Mouse (Mus musculus) CH12.LX (cell line): ENCODE results near the gene Slc20a1. TPM values are rescaled to one million over a fixed set of nuclear protein-coding genes. Genes with fewer than 3 reads are reported as not detected.
A peak's percentile ranks its signal among the peaks of the same experiment; 100 is the strongest.

Source experiments
- DNase-seq: peaks from one replicate; pipeline ENCODE4 v3.0.0-alpha.2; 2013; ENCODE audit errors: extremely low read depth
- H3K27ac ChIP-seq: 2 replicates; pipeline ENCODE4 v1.5.1; 2012; ENCODE audit warnings: low read depth, mild to moderate bottlenecking, control low read depth, moderate library complexity; ENCODE audit not compliant: insufficient read depth
- H3K27me3 ChIP-seq: replicated peaks from 2 replicates; pipeline ENCODE3; 2012; ENCODE audit warnings: inconsistent platforms
- H3K36me3 ChIP-seq, 2 experiments: replicated peaks in 1 of 2; 2 replicates each; pipeline versions ENCODE3 to v1.6.1; 2012; ENCODE audit warnings: inconsistent platforms in 1 of 2, low read length in 1 of 2, mild to moderate bottlenecking in 1 of 2, mixed read lengths in 1 of 2, moderate library complexity in 1 of 2; ENCODE audit not compliant: control insufficient read depth in 1 of 2, insufficient read depth in 1 of 2
- H3K4me1 ChIP-seq, 2 experiments: 2 replicates each; pipeline ENCODE4 v1.6.1; 2012; ENCODE audit warnings: inconsistent platforms in 1 of 2, moderate library complexity in 1 of 2; ENCODE audit not compliant: insufficient read depth in 2 of 2, control insufficient read depth in 1 of 2
- H3K4me2 ChIP-seq: 2 replicates; pipeline ENCODE4 v1.6.1; 2012; ENCODE audit warnings: low read depth, mild to moderate bottlenecking, control low read depth; ENCODE audit not compliant: poor library complexity, insufficient read depth, severe bottlenecking
- H3K4me3 ChIP-seq, 3 experiments: fragments of 150-350 bp in 1 of 3; sonication (generic) in 1 of 3; replicated peaks in 1 of 3; 2 replicates each; pipeline versions ENCODE3 to v1.5.1; 2011 to 2012; ENCODE audit warnings: low read depth in 2 of 3, low read length in 2 of 3, mild to moderate bottlenecking in 2 of 3, moderate library complexity in 2 of 3, control low read depth in 1 of 3, improper control_type of control experiment in 1 of 3, inconsistent platforms in 1 of 3, mixed read lengths in 1 of 3; ENCODE audit not compliant: poor library complexity in 1 of 3
- H3K79me2 ChIP-seq: replicated peaks from 2 replicates; pipeline ENCODE4 v1.6.1; 2012; ENCODE audit warnings: mild to moderate bottlenecking, moderate library complexity; ENCODE audit not compliant: control insufficient read depth, poor library complexity, insufficient read depth, severe bottlenecking; ENCODE audit errors: extremely low read depth
- H3K9ac ChIP-seq: 2 replicates; pipeline ENCODE4 v1.6.1; 2012; ENCODE audit warnings: low read depth, mild to moderate bottlenecking, control low read depth, moderate library complexity; ENCODE audit not compliant: insufficient read depth
- H3K9me3 ChIP-seq: replicated peaks from 2 replicates; pipeline ENCODE3; 2012; ENCODE audit warnings: low read length, inconsistent platforms, mixed read lengths
- BHLHE40 ChIP-seq: IDR thresholded peaks from 2 replicates; pipeline ENCODE4 v1.6.1; 2011; ENCODE audit warnings: mild to moderate bottlenecking, low read depth, low read length, improper control_type of control experiment
- CHD2 ChIP-seq: IDR thresholded peaks from 2 replicates; pipeline ENCODE4 v1.6.1; 2011; ENCODE audit warnings: low read length, improper control_type of control experiment
- CTCF ChIP-seq, 2 experiments: IDR thresholded peaks in 1 of 2; conservative IDR thresholded peaks in 1 of 2; 2 replicates each; pipeline ENCODE4 v1.5.1; 2011 to 2012; ENCODE audit warnings: low read depth in 2 of 2, low read length in 2 of 2, improper control_type of control experiment in 1 of 2, inconsistent platforms in 1 of 2, mild to moderate bottlenecking in 1 of 2, moderate library complexity in 1 of 2
- E2F4 ChIP-seq: IDR thresholded peaks from 2 replicates; pipeline ENCODE4 v1.6.1; 2011; ENCODE audit warnings: low read depth, low read length, improper control_type of control experiment; ENCODE audit not compliant: insufficient replicate concordance
- ELF1 ChIP-seq: IDR thresholded peaks from 2 replicates; pipeline ENCODE4 v1.6.1; 2014; ENCODE audit warnings: low read depth, mild to moderate bottlenecking, inconsistent platforms, low read length, improper control_type of control experiment
- EP300 ChIP-seq: IDR thresholded peaks from 2 replicates; pipeline ENCODE4 v1.6.1; 2011; ENCODE audit warnings: low read length, improper control_type of control experiment
- ETS1 ChIP-seq: conservative IDR thresholded peaks from 2 replicates; pipeline ENCODE4 v1.6.1; 2012; ENCODE audit warnings: low read depth, mild to moderate bottlenecking, inconsistent platforms, low read length, improper control_type of control experiment, moderate library complexity
- GABPA ChIP-seq: IDR thresholded peaks from 2 replicates; pipeline ENCODE4 v1.6.1; 2012; ENCODE audit warnings: low read depth, low read length, improper control_type of control experiment, inconsistent platforms; ENCODE audit not compliant: insufficient replicate concordance
- IRF4 ChIP-seq: IDR thresholded peaks from 2 replicates; pipeline ENCODE4 v1.6.1; 2014; ENCODE audit warnings: low read depth, mild to moderate bottlenecking, inconsistent platforms, low read length, improper control_type of control experiment
- KAT2A ChIP-seq: IDR thresholded peaks from 2 replicates; pipeline ENCODE4 v1.6.1; 2012; ENCODE audit warnings: low read length, improper control_type of control experiment, inconsistent platforms; ENCODE audit not compliant: insufficient replicate concordance
- MAFK ChIP-seq: IDR thresholded peaks from 2 replicates; pipeline ENCODE4 v1.6.1; 2011; ENCODE audit warnings: low read length, improper control_type of control experiment; ENCODE audit not compliant: insufficient replicate concordance
- MAZ ChIP-seq: IDR thresholded peaks from 2 replicates; pipeline ENCODE4 v1.6.1; 2012; ENCODE audit warnings: low read depth, mild to moderate bottlenecking, inconsistent platforms, low read length, improper control_type of control experiment, moderate library complexity
- MEF2A ChIP-seq: IDR thresholded peaks from 2 replicates; pipeline ENCODE4 v1.6.1; 2014; ENCODE audit warnings: low read depth, mild to moderate bottlenecking, inconsistent platforms, low read length, improper control_type of control experiment, borderline replicate concordance
- MXI1 ChIP-seq: IDR thresholded peaks from 2 replicates; pipeline ENCODE4 v1.6.1; 2011; ENCODE audit warnings: mild to moderate bottlenecking, low read depth, low read length, improper control_type of control experiment
- MYC ChIP-seq: IDR thresholded peaks from 2 replicates; pipeline ENCODE4 v1.6.1; 2011; ENCODE audit warnings: low read depth, mild to moderate bottlenecking, improper control_type of control experiment, low read length
- NRF1 ChIP-seq: IDR thresholded peaks from 2 replicates; pipeline ENCODE4 v1.6.1; 2014; ENCODE audit warnings: low read depth, mild to moderate bottlenecking, inconsistent platforms, low read length, improper control_type of control experiment, moderate library complexity
- POLR2A ChIP-seq: IDR thresholded peaks from 2 replicates; pipeline ENCODE4 v1.6.1; 2011; ENCODE audit warnings: low read depth, mild to moderate bottlenecking, improper control_type of control experiment, low read length
- POLR2AphosphoS2 ChIP-seq: IDR thresholded peaks from 2 replicates; pipeline ENCODE4 v1.6.1; 2011; ENCODE audit warnings: low read depth, low read length, improper control_type of control experiment
- RCOR1 ChIP-seq: conservative IDR thresholded peaks from 2 replicates; pipeline ENCODE4 v1.6.1; 2012; ENCODE audit warnings: low read depth, mild to moderate bottlenecking, inconsistent platforms, low read length, improper control_type of control experiment
- SIN3A ChIP-seq: IDR thresholded peaks from 2 replicates; pipeline ENCODE4 v1.6.1; 2012; ENCODE audit warnings: low read length, improper control_type of control experiment, inconsistent platforms
- TBP ChIP-seq: conservative IDR thresholded peaks from 2 replicates; pipeline ENCODE4 v1.6.1; 2011; ENCODE audit warnings: low read depth, low read length, improper control_type of control experiment
- TCF12 ChIP-seq: IDR thresholded peaks from 2 replicates; pipeline ENCODE4 v1.6.1; 2014; ENCODE audit warnings: low read depth, mild to moderate bottlenecking, inconsistent platforms, low read length, improper control_type of control experiment
- UBTF ChIP-seq: IDR thresholded peaks from 2 replicates; pipeline ENCODE4 v1.6.1; 2012; ENCODE audit warnings: low read depth, mild to moderate bottlenecking, inconsistent platforms, low read length, improper control_type of control experiment, moderate library complexity
- USF1 ChIP-seq: IDR thresholded peaks from 2 replicates; pipeline ENCODE4 v1.6.1; 2014; ENCODE audit warnings: low read depth, mild to moderate bottlenecking, inconsistent platforms, low read length, improper control_type of control experiment
- USF2 ChIP-seq: conservative IDR thresholded peaks from 2 replicates; pipeline ENCODE4 v1.6.1; 2011; ENCODE audit warnings: low read depth, low read length, improper control_type of control experiment
- ZC3H11A ChIP-seq: IDR thresholded peaks from 2 replicates; pipeline ENCODE4 v1.6.1; 2012; ENCODE audit warnings: low read depth, mild to moderate bottlenecking, inconsistent platforms, low read length, improper control_type of control experiment
- ZKSCAN1 ChIP-seq: IDR thresholded peaks from 2 replicates; pipeline ENCODE4 v1.6.1; 2012; ENCODE audit warnings: low read depth, inconsistent platforms, low read length, improper control_type of control experiment, borderline replicate concordance
- ZMIZ1 ChIP-seq: IDR thresholded peaks from 2 replicates; pipeline ENCODE4 v1.6.1; 2012; ENCODE audit warnings: low read depth, mild to moderate bottlenecking, inconsistent platforms, low read length, improper control_type of control experiment
- ZNF384 ChIP-seq: IDR thresholded peaks from 2 replicates; pipeline ENCODE4 v1.6.1; 2012; ENCODE audit warnings: low read depth, low read length, improper control_type of control experiment, inconsistent platforms
- dilution Hi-C: fragments of 300-500 bp; cut with MboI; formaldehyde crosslinking; loops from 2 replicates; pipeline ENCODE4 v1.14.3; 2020; ENCODE audit warnings: low sequenced_read_pairs; ENCODE audit not compliant: extremely low pct_unique_long_range_greater_than_20kb, extremely low pct_ligation_motif_present
- in situ Hi-C: fragments of 300-500 bp; cut with MboI; formaldehyde crosslinking; loops from 3 replicates; pipeline ENCODE4 v1.14.3; 2019; ENCODE audit warnings: low sequenced_read_pairs, low pct_ligation_motif_present, low pct_unique_long_range_greater_than_20kb, mixed read lengths
- polyA plus RNA-seq: library from polyadenylated mRNA; unstranded; fragments of >175 nt; gene quantifications from 2 replicates; pipeline ENCODE4 v1.2.1, GENCODE M21; 2012; ENCODE audit warnings: low read depth; ENCODE audit not compliant: insufficient read length
- total RNA-seq, 2 experiments: library from RNA; depleted of rRNA; stranded (reverse); fragments of 300-350 nt in 1 of 2; fragments of >200 nt in 1 of 2; gene quantifications; 2 replicates each; pipeline ENCODE4 v1.2.3; 2012 to 2014

Slc20a1 gene
- total and polyA plus RNA-seq, 3 experiments: 43.1 to 78.2 (median 72.1) TPM

DNA sequence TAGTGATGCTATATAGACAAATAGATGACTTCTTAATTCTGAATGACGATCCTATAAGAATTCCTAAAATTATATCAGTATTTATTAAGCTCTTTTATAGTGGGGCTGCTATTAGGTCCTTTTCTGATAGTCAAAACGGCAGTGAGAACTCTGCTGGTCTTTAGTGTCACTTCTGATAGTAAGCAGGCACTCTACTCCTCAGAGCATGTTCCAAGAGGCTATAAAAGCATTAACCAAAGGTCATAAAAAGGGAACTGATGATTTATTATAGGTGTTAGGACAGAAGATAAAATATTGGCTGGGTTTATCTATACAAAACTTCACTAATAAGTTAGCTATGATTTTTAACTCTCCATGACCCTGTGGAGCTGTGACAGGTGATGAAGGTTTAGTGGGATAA, 55.5 kb downstream of the Slc20a1 start:
- H3K4me2 ChIP-seq: no peak overlapping the region
- TF ChIP-seq CTCF (conservative IDR thresholded peaks at IDR 0.05 in 1 of 2, IDR thresholded peaks at IDR 0.05 in 1 of 2; ENCODE audit: low read depth in 2 of 2, low read length in 2 of 2) (no peak), SIN3A (no peak), ZKSCAN1 (no peak), NRF1 (no peak)
- no peak for DNase-seq
- no peak overlapping the region for H3K9ac ChIP-seq
- no peak overlapping the region for H3K27ac ChIP-seq
- H3K79me2 ChIP-seq: no peaks in the 10 kb centered on the region
- dilution Hi-C loops (no loop called here), in situ Hi-C loops (loop anchor here (25.0 kb wide), 2 partner anchors 317 to 567 kb away; partner anchors contain the start of genes Anapc1, Mertk and Zc3h8)
- no peaks in the 10 kb centered on the region for H3K27me3 ChIP-seq
- H3K4me3 ChIP-seq: no peak overlapping the region
- H3K36me3 ChIP-seq: no peaks in the 10 kb centered on the region
- no peaks in the 10 kb centered on the region for H3K9me3 ChIP-seq
- peaks cover 18 to 33% of the 10 kb centered on the region in 2 experiments for H3K4me1 ChIP-seq

- TF ChIP-seq POLR2AphosphoS2: no peak
- 0 out of 2 replicates have a peak, but pooled peaks have one; percentile 35 for TF ChIP-seq BHLHE40
- no peak for TF ChIP-seq CHD2
- peak; percentile 45 for TF ChIP-seq EP300
- no peak for TF ChIP-seq CTCF (conservative IDR thresholded peaks at IDR 0.05 in 1 of 2, IDR thresholded peaks at IDR 0.05 in 1 of 2; ENCODE audit: low read depth in 2 of 2, low read length in 2 of 2)
- TF ChIP-seq MAZ: 0 out of 2 replicates have a peak, but pooled peaks have one; percentile 46
- TF ChIP-seq ZNF384: no peak
- peak; percentile 58; the same call in 1 of the 2 replicates for TF ChIP-seq MEF2A
- no peak for TF ChIP-seq POLR2A
- TF ChIP-seq ETS1: 0 out of 2 replicates have a peak, but pooled peaks have one; percentile 21
- TF ChIP-seq TCF12: 0 out of 2 replicates have a peak, but pooled peaks have one; percentile 13
- no peak for TF ChIP-seq GABPA
- no peak for TF ChIP-seq MYC
- TF ChIP-seq USF1: no peak
- TF ChIP-seq UBTF: no peak
- peak; percentile 13; the same call in 1 of the 2 replicates for TF ChIP-seq IRF4
- TF ChIP-seq MAFK: no peak
- TF ChIP-seq MXI1: no peak
- no peak for TF ChIP-seq ELF1
- TF ChIP-seq ZMIZ1: no peak
- TF ChIP-seq RCOR1: no peak
- TF ChIP-seq USF2: no peak
- TF ChIP-seq KAT2A: no peak
- TF ChIP-seq ZC3H11A: no peak
- TF ChIP-seq E2F4: no peak
- TF ChIP-seq TBP: no peak
These were observed 57.4 kb downstream of the Slc20a1 start for GRCm38 (mm10) chr2:129256006-129256405.

More at GRCm38 (mm10) chr2:129256006-129256405, 57.4 kb downstream of the Slc20a1 start:
- no peak overlapping the region for H3K9ac ChIP-seq
- in situ Hi-C loops (loop anchor here (5.0 to 25.0 kb wide), 3 partner anchors 79 to 569 kb away; partner anchors contain the start of genes Anapc1, Mertk and Zc3h8), dilution Hi-C loops (no loop called here)
- no peaks in the 10 kb centered on the region for H3K36me3 ChIP-seq
- no peak overlapping the region for H3K4me2 ChIP-seq
- H3K27ac ChIP-seq: no peak overlapping the region
- H3K4me3 ChIP-seq: no peak overlapping the region
- H3K4me1 ChIP-seq: peaks cover 18 to 41% of the 10 kb centered on the region in 2 experiments
- no peaks in the 10 kb centered on the region for H3K27me3 ChIP-seq
- peak; percentile 73 for DNase-seq
- no peaks in the 10 kb centered on the region for H3K79me2 ChIP-seq
- H3K9me3 ChIP-seq: no peaks in the 10 kb centered on the region
